Mouse (Mus musculus) liver, embryonic 16.5 days (tissue): ENCODE results near the gene Fam120a. TPM values are rescaled to one million over a fixed set of nuclear protein-coding genes. Genes with fewer than 3 reads are reported as not detected.

Source experiments
- ATAC-seq: fragments of 200-750 bp; cut with Nextera tagmentation; 2 replicates; pipeline ENCODE4 v1.8.0; 2017; ENCODE audit warnings: low read depth, mild to moderate bottlenecking, moderate number of reproducible peaks, moderate library complexity
- H3K27ac ChIP-seq: fragments of 300-500 bp; sonication (generic); 2 replicates; pipeline ENCODE4 v1.5.1; 2014; ENCODE audit warnings: mild to moderate bottlenecking, low read length
- H3K27me3 ChIP-seq: fragments of 300-500 bp; sonication (generic); 2 replicates; pipeline ENCODE4 v1.6.1; 2014; ENCODE audit warnings: low read depth, low read length, mixed read lengths; ENCODE audit not compliant: control insufficient read depth, insufficient read depth
- H3K36me3 ChIP-seq: fragments of 300-500 bp; sonication (generic); 2 replicates; pipeline ENCODE4 v1.6.1; 2014; ENCODE audit warnings: mild to moderate bottlenecking; ENCODE audit not compliant: control insufficient read depth, insufficient read depth
- H3K4me1 ChIP-seq: fragments of 300-500 bp; sonication (generic); 2 replicates; pipeline ENCODE4 v1.6.1; 2014; ENCODE audit warnings: low read depth, low read length, mixed read lengths; ENCODE audit not compliant: control insufficient read depth
- H3K4me2 ChIP-seq: fragments of 300-500 bp; sonication (generic); 2 replicates; pipeline ENCODE4 v1.6.1; 2014; ENCODE audit warnings: low read depth, low read length, mixed read lengths
- H3K4me3 ChIP-seq: fragments of 300-500 bp; sonication (generic); 2 replicates; pipeline ENCODE4 v1.5.1; 2014; ENCODE audit warnings: low read depth, mild to moderate bottlenecking, low read length
- H3K9ac ChIP-seq: fragments of 300-500 bp; sonication (generic); 2 replicates; pipeline ENCODE4 v1.6.1; 2014; ENCODE audit warnings: low read depth, low read length
- H3K9me3 ChIP-seq: fragments of 300-500 bp; sonication (generic); replicated peaks from 2 replicates; pipeline ENCODE4 v1.6.1; 2016; ENCODE audit warnings: low read length; ENCODE audit not compliant: control insufficient read depth
- WGBS: fragments of 180-500 bp; shearing (Covaris S2); extraction: QIAGEN DNeasy Blood & Tissue Kit; methylation state at CpG from one replicate; pipeline ENCODE4 v1.1.7; 2014; ENCODE audit not compliant: insufficient replicate concordance; 5-methylcytosine and 5-hydroxymethylcytosine counted together
- polyA plus RNA-seq: library from polyadenylated mRNA; unstranded; fragments of >200 nt; fragmentation: Nextera tagmentation; extraction: Ambion mirVana; gene quantifications from 2 replicates; pipeline ENCODE4 v1.2.1, GENCODE M21; 2015

Gene Fam120a
- polyA plus RNA-seq, 1 experiment from 2014 or later, result 12.0 TPM

- no peak overlapping the region for H3K9ac ChIP-seq
- ATAC-seq, result peak; percentile 86
- H3K27me3 ChIP-seq, result no peaks in the 10 kb centered on the region
- H3K36me3 ChIP-seq, result no peaks in the 10 kb centered on the region
- H3K4me2 ChIP-seq, result no peak overlapping the region
- H3K9me3 ChIP-seq, result no peaks in the 10 kb centered on the region
- H3K4me3 ChIP-seq, result no peak overlapping the region
- 15% methylated on average over 4 of the region's 4 CpGs for WGBS
- H3K27ac ChIP-seq, result peak overlapping the region; percentile 58
- H3K4me1 ChIP-seq, result peaks cover 13% of the 10 kb centered on the region
These were observed 122.5 kb downstream of the Fam120a start for GRCm38 (mm10) chr13:48845308-48845707.

- Histone ChIP-seq H3K9me3 (no peaks in the 10 kb centered on the region), H3K27me3 (no peaks in the 10 kb centered on the region), H3K4me2 (no peak overlapping the region), H3K9ac (no peak overlapping the region), H3K36me3 (no peaks in the 10 kb centered on the region), H3K4me1 (peaks cover 15% of the 10 kb centered on the region), H3K4me3 (no peak overlapping the region), H3K27ac (no peak overlapping the region)
- 59% methylated on average over 1 of the region's 1 CpGs for WGBS
- no peak for ATAC-seq
These were observed 124.3 kb downstream of the Fam120a start for GRCm38 (mm10) chr13:48843530-48843929.

- Histone ChIP-seq H3K36me3 (no peaks in the 10 kb centered on the region), H3K9me3 (no peaks in the 10 kb centered on the region), H3K4me3 (no peak overlapping the region), H3K27me3 (no peaks in the 10 kb centered on the region), H3K27ac (no peak overlapping the region), H3K9ac (no peak overlapping the region), H3K4me1 (peaks cover 15% of the 10 kb centered on the region), H3K4me2 (no peak overlapping the region)
- no peak for ATAC-seq
- 37% methylated on average over 5 of the region's 5 CpGs for WGBS
These were observed 125.8 kb downstream of the Fam120a start for GRCm38 (mm10) chr13:48841905-48842592.

GRCm38 (mm10) chr13:48838284-48838683 lies 129.5 kb downstream of the Fam120a start:
- WGBS, result 37% methylated on average over 2 of the region's 2 CpGs
- Histone ChIP-seq H3K27ac (no peak overlapping the region), H3K4me3 (no peak overlapping the region), H3K9me3 (no peaks in the 10 kb centered on the region), H3K4me1 (peaks cover 9% of the 10 kb centered on the region), H3K9ac (no peak overlapping the region), H3K36me3 (no peaks in the 10 kb centered on the region), H3K27me3 (no peaks in the 10 kb centered on the region), H3K4me2 (no peak overlapping the region)
- no peak for ATAC-seq

GRCm38 (mm10) chr13:48837537-48837936 lies 130.3 kb downstream of the Fam120a start:
- Histone ChIP-seq H3K27ac (no peak overlapping the region), H3K4me1 (peaks cover 9% of the 10 kb centered on the region), H3K9me3 (no peaks in the 10 kb centered on the region), H3K4me3 (no peak overlapping the region), H3K36me3 (no peaks in the 10 kb centered on the region), H3K4me2 (no peak overlapping the region), H3K27me3 (no peaks in the 10 kb centered on the region), H3K9ac (no peak overlapping the region)
- 72% methylated on average over 6 of the region's 6 CpGs for WGBS
- ATAC-seq, result no peak

GRCm38 (mm10) chr13:48830528-48831250 lies 137.1 kb downstream of the Fam120a start:
- no peak for ATAC-seq
- no peaks in the 10 kb centered on the region; the same call in 1 of the 2 replicates for H3K36me3 ChIP-seq
- WGBS, result 76% methylated on average over 14 of the region's 14 CpGs
- H3K4me3 ChIP-seq, result no peak overlapping the region
- no peaks in the 10 kb centered on the region for H3K9me3 ChIP-seq
- no peak overlapping the region for H3K9ac ChIP-seq
- H3K4me1 ChIP-seq, result no peaks in the 10 kb centered on the region
- no peak overlapping the region for H3K27ac ChIP-seq
- no peak overlapping the region for H3K4me2 ChIP-seq
- H3K27me3 ChIP-seq, result no peaks in the 10 kb centered on the region

GRCm38 (mm10) chr13:48829780-48830179 lies 138.0 kb downstream of the Fam120a start:
- no peak overlapping the region for H3K9ac ChIP-seq
- no peak overlapping the region for H3K27ac ChIP-seq
- H3K27me3 ChIP-seq, result no peaks in the 10 kb centered on the region
- H3K4me2 ChIP-seq, result no peak overlapping the region
- H3K9me3 ChIP-seq, result no peaks in the 10 kb centered on the region
- H3K4me1 ChIP-seq, result no peaks in the 10 kb centered on the region
- WGBS, result 73% methylated on average over 4 of the region's 4 CpGs
- H3K4me3 ChIP-seq, result no peak overlapping the region
- peaks cover 8% of the 10 kb centered on the region for H3K36me3 ChIP-seq
- ATAC-seq, result no peak

Other genes starting within 250 kb of the Fam120a start
- 1.7 TPM in 2 replicates for gene Phf2, start 96.9 kb downstream of the Fam120a start, polyA plus RNA-seq
- gene Wnk2, start 180.0 kb upstream of the Fam120a start, polyA plus RNA-seq, result 0.08 and 0.15 TPM in 2 replicates
- gene Ninj1, start 219.5 kb upstream of the Fam120a start, polyA plus RNA-seq, result 54.3 and 58.0 TPM in 2 replicates
- gene Card19, start 248.0 kb upstream of the Fam120a start, polyA plus RNA-seq, result 16.4 and 18.2 TPM in 2 replicates